Mouse (Mus musculus): ENCODE results near the gene Ubac1.
A peak's percentile ranks its signal among the peaks of the same experiment; 100 is the strongest.

The Ubac1 gene

GRCm38 (mm10) chr2:26022626-26023025, 1.1 kb upstream of the Ubac1 start:
- DNase-seq: no peak

- no peak for DNase-seq
These were observed 665 bp upstream of the Ubac1 start for GRCm38 (mm10) chr2:26022258-26022565.

GRCm38 (mm10) chr2:26020714-26021560, 610 bp downstream of the Ubac1 start:
- no peak for DNase-seq

GRCm38 (mm10) chr2:26019923-26020322, 1.6 kb downstream of the Ubac1 start:
- DNase-seq: no peak

- DNase-seq: no peak
These were observed 4.2 kb downstream of the Ubac1 start for GRCm38 (mm10) chr2:26017326-26017725.

GRCm38 (mm10) chr2:26013674-26014073, 7.9 kb downstream of the Ubac1 start:
- no peak for DNase-seq

- DNase-seq: no peak
These were observed 10.1 kb downstream of the Ubac1 start for GRCm38 (mm10) chr2:26011420-26011819.

- DNase-seq: no peak
These were observed 19.5 kb downstream of the Ubac1 start for GRCm38 (mm10) chr2:26002001-26002400.

GRCm38 (mm10) chr2:26001136-26001535, 20.4 kb downstream of the Ubac1 start:
- no peak for DNase-seq

- no peak for DNase-seq
These were observed 23.8 kb downstream of the Ubac1 start for GRCm38 (mm10) chr2:25997716-25998115.

GRCm38 (mm10) chr2:25994791-25995190, 26.8 kb downstream of the Ubac1 start:
- DNase-seq: no peak

- DNase-seq: no peak
These were observed 29.3 kb downstream of the Ubac1 start for GRCm38 (mm10) chr2:25992285-25992684.

- DNase-seq: no peak
These were observed 31.9 kb downstream of the Ubac1 start for GRCm38 (mm10) chr2:25989651-25990050.

- DNase-seq: no peak
These were observed 33.7 kb downstream of the Ubac1 start for GRCm38 (mm10) chr2:25987817-25988216.

- DNase-seq: no peak
These were observed 34.9 kb downstream of the Ubac1 start for GRCm38 (mm10) chr2:25986601-25987000.

GRCm38 (mm10) chr2:25983159-25983907, 38.2 kb downstream of the Ubac1 start, which contains the start of gene Camsap1:
TSS of gene Camsap1 (minus strand) at chr2:25983282.
- DNase-seq: peak; percentile 98 to 99

- peak; percentile 19 to 38 for DNase-seq
These were observed 39.0 kb downstream of the Ubac1 start for GRCm38 (mm10) chr2:25982426-25983091.

- peak; percentile 13 to 15 for DNase-seq
These were observed 39.5 kb downstream of the Ubac1 start for GRCm38 (mm10) chr2:25982052-25982425.

- DNase-seq: no peak
These were observed 42.5 kb downstream of the Ubac1 start for GRCm38 (mm10) chr2:25978997-25979396.

GRCm38 (mm10) chr2:25977587-25978239, 43.8 kb downstream of the Ubac1 start:
- no peak for DNase-seq

GRCm38 (mm10) chr2:25975141-25975770, 46.3 kb downstream of the Ubac1 start:
- no peak for DNase-seq

GRCm38 (mm10) chr2:25970426-25970825, 51.1 kb downstream of the Ubac1 start:
- no peak for DNase-seq

- DNase-seq: no peak
These were observed 52.2 kb downstream of the Ubac1 start for GRCm38 (mm10) chr2:25969319-25969718.
